Mouse (Mus musculus) retina, postnatal 7 days (tissue): ENCODE data around the gene Tmem181a.
A peak's percentile ranks its signal among the peaks of the same experiment; 100 is the strongest.
"Not testable (repeated sequence)": the region's sequence is repeated elsewhere in the genome, so short reads cannot be mapped to it uniquely, and the experiment has no call there.

Source experiments
- DNase-seq: peaks from one replicate; pipeline ENCODE4 v3.0.0-alpha.2; 2012; ENCODE audit warnings: low read depth, low spot score

Gene Tmem181a

DNA sequence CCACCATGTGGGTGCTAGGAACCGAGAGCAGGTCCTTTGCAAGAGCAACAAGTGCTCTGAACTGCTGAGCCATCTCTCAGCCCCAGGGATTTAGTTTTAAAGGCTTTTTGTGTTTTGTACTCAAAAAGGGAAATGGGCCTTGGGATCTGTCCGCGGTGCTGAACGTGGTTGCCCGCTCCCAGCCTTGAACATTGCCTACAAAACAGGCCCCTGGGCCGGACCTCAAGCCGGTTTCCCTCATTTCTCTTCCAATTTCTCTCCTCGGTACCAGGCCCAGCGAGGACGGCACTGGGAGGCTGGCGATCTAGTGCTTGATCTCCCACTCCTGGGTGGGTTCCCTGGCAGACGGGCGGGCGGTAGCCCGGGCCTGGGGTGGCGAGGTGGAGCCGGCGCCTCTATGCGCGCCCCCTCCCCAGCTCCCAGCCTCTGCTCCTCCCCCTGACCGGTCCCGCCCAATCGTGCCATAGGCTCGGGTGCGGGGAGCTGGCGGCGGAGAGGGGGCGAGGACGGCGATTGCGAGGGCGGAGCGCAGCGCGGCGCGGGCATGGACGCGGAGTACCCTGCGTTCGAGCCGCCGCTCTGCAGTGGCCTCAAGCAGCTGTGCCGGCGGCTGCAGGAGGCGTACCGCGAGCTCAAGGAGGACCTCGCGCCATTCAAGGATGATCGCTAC lies at the start of gene Tmem181a:
TSS of gene Tmem181a (plus strand) at position 461 of the 670 bp plus-strand sequence.
- DNase-seq = not testable (repeated sequence)

DNA sequence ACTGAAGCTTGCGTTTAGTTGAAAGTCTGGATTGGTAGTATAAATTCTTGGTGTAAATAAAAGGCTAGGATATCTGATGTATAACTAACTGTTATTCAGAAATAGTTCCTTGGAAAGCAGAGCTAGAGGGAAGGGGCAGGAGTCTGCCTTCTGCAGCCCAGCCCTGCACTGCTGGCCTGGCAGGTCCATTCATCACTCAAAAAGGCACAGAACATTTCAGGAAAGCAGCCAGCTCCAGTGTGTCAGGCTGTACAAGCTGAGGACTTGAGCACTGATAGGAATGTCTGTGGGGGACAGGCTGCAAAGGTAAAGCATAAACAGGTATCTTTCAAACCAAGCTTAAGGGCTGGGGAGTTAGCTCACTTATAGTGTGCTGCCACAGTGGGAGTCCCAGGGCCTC lies 44.9 kb upstream of the Tmem181a start:
- DNase-seq = no peak

DNA sequence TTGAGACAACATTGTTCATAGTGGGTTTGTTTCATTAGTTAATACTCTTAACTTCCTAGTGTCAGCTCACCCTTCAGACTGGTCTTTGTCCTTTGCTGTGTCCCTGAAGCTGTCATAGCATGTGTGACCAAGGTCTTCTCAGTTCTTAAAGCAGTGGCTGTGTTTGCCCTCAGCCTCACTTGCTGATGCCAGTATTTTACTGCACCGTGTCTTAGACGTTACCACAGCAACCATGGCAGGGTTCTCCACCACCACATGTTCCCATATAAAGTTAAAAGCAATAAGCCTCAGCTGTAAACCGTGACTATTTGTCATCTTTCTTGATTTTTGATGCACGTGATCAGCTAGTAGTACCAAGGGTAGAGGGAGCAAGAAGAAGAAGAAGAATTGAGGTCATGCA lies 41.0 kb upstream of the Tmem181a start:
- no peak for DNase-seq

DNA sequence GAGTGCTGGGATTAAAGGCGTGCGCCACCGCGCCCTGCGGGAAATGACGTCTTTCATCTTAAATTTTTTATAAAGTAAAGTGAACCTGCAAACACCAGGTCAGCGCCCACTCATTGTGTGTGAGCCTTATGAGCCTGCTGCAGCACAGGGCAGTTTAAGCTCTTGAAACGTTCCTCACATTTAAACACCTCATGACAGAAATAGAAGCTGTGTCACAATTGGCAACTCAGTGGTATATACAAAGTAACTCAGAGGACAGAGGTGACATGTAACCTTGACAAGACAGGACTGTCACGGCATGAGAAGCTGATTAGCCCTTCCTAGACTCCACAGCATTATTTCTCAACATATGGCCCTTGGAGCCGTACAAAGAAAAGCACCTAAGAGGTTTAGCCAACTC lies 40.1 kb upstream of the Tmem181a start:
- no peak for DNase-seq

DNA sequence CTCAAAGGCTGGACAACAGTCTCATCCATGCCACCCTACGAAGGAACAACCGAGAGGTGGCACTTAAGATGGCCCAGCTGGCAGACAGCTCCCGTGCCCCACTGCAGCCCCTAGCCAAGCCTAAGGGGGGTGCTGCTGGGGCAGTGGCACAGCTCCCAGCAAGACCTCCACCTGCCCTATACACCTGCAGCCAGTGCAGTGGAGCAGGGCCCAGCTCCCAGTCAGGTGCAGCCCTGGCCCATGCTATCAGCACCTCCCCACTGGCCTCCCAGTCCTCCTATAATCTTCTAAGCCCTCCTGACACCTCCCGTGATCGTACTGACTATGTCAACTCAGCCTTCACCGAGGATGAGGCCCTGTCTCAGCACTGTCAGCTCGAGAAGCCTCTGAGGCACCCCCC lies 24.0 kb upstream of the Tmem181a start:
- DNase-seq = not testable (repeated sequence)

DNA sequence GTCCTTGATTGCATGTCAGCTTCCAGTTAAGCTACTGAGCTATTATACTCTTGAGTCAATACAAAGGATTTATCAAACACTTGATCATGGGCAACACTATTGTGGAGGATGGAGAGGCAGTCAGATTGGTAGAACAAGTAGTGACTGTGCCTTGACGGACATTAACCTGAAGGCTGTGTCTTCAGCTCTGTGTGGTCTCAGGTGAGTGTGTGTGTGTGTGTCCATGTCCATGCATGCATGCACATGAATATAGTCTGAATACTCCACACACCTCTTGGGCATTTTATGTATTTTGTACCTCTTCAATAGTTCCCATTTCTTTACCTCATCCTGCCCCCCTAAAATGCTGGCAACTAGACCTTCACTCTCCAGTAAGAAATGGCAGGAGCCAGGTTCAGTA lies 5.4 kb upstream of the Tmem181a start:
- DNase-seq = not testable (repeated sequence)

DNA sequence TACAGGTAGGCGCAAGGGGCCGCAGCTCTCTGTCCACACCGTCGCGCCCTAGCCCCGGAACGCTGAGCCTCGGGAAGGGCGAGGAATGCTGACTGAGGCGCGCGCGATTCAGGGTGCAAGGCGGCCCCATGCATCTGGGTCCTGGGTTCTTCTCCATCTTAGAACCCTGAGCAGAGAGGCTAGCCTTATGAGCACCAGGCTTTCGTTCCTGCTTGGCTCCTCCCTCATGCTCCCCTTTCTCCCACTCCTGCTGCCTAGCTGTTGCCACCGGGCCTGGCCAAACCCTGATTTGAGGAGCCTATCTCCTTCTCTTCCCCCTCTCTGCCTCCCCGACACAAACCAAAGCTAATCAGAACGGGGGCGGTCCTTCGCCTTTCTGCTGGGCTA lies 403 bp downstream of the Tmem181a start:
- not testable (repeated sequence) for DNase-seq

DNA sequence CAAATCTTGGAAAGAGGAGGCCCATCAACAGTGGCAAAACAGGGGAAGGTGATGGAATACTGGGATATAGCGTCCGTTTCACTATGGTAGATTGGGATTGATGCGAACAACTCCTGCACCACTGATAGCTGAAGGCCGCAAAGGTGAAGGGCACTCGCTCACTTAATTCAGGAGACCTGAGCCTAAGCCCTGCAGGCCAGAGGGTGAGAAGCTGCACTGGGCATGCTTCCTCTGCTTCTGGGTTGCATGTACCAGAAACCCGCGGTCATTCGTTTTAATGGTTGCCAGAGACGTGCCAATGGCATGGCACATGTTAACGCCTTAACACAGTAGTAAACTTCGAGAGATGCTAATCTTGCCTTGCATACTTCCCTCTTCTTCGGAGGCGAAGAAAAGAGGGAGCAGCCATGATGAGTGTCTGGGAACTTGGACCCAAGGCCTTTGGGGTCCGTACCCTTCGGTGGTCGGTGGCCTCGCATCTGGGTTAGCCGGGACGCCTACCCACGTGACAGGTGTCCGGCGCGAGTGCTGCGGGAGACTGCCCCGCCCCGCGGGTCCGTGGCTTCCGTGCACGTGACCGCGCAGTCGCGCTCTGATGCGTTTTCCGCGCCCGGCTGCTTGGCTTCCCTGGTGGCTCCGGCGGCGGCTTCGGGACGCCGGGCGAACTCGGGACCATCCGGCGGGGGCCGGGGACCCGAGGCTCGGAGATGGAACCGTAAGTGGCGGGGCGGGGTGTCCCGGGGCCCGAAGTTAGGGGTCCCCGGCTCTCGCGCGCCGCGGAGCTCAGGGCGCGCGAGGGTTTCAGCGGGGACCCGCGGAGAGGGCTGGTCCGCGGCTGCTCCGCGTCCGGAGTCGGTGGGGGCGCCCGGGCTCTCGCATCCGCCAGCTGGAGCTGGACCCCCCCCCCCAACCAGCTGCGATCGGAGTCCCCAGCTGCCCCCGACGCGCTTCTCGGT lies 13.5 kb downstream of the Tmem181a start:
- DNase-seq = peak; percentile 6

DNA sequence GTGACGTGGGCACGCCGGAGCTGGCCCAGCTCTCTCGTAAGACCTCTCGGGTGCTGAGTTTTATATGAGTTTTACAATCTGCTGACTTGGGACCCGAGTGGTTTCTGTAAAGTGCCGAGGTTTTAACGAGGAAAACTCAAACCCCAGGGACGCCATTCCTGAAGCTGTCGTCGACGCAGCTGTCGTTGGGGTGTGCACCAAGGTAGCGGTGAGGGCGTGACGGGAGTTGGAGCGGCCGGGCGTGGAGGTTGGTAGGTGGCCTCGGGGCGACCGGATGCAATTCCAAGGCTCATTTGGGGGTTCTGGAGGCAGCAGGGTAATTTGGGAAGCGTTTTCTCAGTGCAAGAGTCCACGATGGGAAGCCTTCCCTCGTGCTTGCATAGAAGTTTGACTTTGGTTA lies 14.2 kb downstream of the Tmem181a start:
- not testable (repeated sequence) for DNase-seq

DNA sequence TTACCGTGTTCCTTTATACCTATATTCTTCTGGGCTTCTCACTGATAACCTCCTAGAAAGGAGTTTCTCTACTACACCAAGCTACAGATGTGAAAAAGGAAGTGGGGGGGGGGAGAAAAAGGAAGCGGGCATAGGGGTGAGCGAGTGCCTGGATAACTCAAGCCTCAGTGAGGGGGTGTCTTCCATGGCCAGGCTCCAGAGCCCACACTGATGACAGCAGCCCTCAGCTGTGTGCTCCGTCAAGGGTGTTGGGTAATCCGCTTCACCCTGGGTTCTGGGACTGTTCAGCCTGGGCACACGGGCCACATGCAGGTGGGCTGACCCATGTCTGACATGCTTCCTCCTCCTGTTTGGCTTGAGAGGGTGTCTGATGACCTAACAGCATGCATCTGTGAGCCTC lies 15.3 kb downstream of the Tmem181a start:
- DNase-seq = not testable (repeated sequence)

DNA sequence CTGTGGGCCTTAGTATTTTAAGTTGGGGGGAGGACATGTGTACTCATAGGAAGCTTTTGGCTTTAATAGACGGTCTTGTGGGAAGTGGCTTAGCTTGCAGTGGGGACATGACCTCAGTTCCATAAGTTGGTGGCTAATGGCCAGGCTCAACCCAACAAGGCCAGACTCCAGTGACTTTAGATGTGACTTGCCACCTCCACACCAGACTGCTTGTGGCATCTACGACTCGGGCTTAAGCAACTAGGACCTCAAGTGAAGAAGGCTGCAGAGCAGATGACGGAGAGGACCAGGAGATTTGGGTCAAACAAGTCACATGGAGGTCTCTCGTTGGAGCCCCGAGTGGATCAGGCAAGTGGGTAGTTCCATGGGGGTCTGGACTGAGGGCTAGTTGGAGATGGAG lies 18.0 kb downstream of the Tmem181a start:
- DNase-seq = not testable (repeated sequence)

DNA sequence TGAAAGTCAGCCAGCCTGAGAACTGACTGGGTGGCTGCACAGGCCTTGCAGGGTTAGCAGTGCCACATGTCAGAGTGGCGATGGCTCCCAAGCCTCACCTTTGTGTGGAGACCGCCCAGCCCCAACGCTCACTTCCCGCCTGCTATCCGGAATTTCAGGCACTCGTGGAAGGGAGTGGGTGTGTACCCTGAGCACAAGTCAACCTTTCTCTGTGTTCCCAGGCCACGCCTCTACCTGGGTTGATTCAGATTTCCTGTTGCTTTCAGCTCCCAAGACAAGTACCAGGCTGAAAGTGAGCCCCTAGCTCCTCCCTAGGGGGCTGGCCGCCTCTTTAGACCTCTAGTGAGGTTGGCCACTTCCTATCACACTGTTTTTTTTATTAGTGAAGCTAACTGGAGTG lies 22.5 kb downstream of the Tmem181a start:
- DNase-seq = not testable (repeated sequence)

DNA sequence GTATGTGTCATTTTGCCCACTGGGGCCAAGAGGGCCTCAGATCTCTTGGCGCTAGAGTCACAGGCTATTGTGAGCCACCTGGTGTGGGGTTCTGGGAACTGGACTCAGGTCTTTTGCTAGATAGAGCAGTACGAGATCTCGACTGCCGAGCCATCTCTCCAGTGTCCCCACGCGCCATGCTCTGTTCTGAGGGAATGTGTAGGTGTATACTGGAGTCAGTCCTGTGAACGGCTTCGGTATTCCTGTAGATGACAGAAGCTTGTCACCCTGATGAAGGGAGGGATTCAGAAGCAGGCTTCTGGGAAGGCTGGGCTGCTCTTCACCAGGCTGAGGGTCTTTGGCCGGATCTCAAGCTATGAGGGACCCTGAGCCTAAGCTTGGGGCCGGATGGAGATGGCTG lies 23.1 kb downstream of the Tmem181a start:
- DNase-seq = not testable (repeated sequence)

DNA sequence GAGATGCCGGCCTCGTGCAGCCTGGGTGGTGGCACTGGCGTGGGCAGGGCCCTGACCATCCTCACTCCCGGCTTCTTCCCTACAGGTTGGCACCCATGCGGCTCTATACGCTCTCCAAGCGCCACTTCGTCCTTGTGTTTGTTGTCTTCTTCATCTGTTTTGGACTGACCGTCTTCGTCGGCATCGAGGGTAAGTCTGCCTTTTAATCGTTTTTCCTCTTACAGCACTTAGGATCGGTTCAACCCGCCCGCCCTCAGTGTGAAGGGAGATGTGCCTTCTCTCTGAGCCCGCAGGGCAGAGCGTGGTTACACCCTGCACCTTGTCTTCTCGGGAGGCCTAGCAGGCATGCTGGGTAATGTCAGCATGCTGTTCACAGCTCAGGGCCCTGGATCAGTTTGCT lies 23.9 kb downstream of the Tmem181a start:
- not testable (repeated sequence) for DNase-seq

DNA sequence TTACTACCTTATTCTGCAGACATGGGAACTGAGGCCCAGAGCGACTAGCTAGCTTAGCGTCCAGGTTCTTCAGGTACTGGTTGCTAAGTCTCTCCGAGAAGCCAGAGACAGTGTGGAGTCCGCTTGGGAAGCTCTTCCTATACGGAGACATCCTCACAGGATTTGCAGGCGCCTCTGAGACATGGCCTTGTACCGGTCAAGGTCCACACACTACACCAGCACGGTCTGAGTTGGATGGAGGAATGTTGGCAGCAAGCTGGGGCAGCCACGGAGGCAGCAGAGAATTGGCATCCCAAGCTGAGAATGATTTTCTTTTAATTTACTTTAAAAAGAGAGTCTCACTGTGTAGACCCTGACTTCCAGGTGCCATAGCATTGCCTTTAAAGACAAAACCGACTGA lies 26.5 kb downstream of the Tmem181a start:
- not testable (repeated sequence) for DNase-seq

DNA sequence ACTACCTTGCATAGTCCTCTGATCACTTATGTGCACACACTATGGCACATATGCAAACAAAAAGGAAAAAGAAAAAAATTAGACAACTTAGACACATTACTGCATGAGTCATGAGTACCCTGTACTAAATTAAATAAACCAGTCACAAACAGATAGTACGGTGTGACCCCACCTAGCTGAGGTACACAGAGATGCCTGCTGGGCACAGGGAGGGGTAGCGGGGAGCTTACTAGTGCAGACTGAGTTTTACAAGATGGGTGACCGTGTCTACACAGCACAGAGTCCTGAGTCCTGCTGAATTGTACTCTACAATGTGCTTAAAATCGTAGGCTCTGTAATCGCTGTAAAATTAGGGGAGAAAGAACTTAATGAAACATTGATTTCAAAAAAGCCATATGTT lies 29.5 kb downstream of the Tmem181a start:
- DNase-seq = not testable (repeated sequence)

DNA sequence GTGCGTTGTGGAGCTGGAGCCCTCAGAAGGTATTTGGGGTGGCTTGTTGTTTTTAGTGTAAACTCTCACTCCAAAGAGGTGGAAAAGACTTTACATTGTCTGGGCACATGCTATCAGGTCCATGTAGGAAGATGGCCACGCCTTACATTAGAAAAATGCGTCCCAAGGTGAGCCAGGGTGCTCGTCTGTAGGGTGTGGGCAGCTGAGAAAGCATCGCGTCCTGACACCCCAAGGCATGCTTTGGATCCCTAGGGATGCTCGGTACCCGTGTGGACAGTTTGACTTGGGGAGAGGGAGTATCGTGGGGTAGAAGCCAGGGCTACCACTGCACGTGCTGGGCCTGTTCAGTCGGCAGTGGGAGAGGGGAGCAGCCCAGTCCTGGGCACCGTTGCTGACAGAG lies 32.4 kb downstream of the Tmem181a start:
- not testable (repeated sequence) for DNase-seq

DNA sequence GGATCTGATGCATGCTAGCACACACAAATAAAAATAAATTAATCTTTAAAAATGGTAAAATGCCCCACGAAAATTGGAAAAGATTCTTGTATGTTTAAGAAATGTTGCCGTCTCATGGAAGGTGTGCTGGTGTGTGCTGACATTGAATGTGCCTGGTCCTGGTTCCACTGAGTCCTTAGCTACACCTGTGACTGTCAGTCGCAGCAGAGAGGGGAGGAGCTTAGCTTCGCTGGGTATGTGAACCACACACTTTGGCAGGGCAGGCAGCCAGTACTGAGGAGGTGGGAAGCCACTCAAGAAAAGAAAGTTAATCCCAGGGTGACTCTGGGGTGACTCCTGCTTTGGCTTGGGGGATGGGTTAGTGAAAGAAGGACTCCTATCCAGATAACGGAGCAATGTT lies 37.2 kb downstream of the Tmem181a start:
- DNase-seq = not testable (repeated sequence)

DNA sequence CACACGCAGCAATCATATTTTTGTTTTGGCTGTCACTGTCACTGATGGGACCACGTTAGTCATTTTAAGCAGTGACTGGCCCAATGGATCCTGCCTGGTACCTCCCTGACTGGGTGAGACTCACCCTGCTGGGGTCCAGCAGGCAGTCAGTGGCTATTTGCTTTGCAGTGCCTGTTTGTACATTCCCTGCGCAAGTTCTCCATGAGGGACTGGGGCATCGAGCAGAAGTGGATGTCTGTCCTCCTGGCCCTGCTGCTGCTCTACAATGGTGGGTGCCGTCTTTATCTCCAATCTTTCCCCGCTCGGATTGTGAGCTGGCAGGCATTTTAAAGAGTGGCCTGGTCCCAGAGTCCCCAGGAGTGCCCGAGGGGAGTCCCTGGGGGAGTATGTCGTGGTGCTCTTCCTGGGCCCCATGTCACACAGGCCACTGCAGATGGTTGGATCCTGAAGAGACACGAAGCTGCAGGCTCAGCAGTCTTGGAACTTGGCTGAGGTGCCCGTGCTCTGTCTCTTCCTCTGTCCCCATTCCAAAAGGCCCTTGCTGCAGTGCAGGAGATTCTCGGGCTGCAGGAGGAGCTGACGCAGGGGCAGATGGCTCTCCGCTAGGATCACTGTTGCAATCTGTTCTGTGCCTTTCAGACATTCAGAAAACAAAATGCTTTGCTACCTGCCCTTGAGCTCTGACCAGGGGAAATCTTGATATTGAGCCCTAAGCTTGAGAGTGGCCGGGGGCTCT lies 40.6 kb downstream of the Tmem181a start:
- DNase-seq = not testable (repeated sequence)

DNA sequence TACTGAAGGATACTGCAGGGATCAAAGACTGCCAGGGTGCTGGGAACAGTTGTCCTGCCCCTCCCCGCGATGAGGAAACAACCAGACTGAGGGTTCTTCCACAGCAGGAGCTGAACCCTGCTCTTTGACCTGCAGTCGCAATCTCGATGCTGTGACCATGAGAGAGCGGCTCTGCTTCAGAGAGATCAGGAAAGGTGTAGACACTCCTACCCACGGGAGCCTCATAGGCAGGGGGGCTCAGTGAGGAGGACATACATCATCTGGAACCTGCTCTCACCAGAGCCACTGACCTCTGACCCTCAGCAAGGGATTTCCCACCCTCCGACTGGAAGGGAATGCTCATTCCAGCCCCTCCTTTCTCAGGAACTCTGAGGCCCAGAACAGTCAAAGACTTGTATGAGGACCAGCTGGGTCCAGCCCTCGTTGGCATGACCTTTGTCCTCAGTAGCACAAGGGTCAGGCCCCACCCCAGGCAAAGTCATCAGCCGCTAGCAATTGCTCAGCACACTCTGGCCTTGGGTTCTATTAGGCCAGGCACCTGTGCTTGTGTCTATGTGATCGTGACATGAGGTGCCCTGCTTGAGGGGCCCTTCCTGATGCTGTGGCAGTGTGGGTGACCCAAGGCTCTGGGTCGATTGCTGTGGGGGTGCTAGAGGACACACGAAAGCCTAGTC lies 43.7 kb downstream of the Tmem181a start:
- DNase-seq = not testable (repeated sequence)

DNA sequence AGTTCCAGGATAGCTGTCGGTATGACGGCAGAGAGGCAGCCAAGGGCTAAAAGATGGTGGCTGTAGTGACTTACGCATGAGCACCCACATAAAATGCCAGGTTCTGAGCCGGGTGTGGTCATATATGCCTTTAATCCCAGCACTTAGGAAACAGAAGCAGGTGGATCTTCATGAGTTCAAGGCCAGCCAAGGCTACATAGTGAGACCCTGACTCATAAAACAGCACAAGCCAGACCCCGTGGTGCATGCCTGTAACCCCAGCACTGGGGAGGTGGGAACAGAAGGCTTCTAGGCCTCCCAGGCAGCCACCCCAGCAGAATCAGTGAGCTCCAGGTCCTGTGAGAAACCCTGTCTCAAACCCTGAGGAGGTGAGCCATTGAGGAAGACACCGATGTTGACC lies 48.2 kb downstream of the Tmem181a start:
- DNase-seq = not testable (repeated sequence)
